Mouse (Mus musculus) T-helper 17 cell (primary cell): ENCODE data around the gene Spaca9.

Source experiments
- in situ Hi-C, 2 experiments: fragments of 300-600 bp; cut with MboI, MseI; formaldehyde crosslinking; loops; 1 replicate in 1 of 2; 2 replicates in 1 of 2; pipeline ENCODE4 v1.15.1; 2025; ENCODE audit warnings: high pct_unique_total_duplicates in 2 of 2

The Spaca9 gene

DNA sequence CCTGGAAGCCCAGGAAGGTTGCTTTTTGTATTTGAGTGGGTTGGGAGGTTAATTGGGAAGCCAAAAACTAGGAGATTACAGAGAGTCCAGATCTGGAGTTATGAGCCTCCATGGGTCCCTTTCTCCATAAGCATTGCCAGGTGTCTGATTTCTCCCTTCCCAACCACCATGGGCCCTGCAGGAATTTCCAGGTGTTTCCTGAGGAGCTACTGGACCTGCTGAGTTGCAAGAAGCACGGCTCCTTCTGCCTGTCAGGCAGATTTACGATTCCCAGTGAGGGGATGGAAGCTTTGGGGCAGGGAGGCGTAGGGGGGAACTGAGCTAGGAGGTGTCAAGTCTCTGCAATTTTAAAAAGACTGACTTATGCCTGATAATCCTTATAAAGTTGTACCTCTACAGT, 33.7 kb downstream of the Spaca9 start:
- in situ Hi-C loops = no loop called here

DNA sequence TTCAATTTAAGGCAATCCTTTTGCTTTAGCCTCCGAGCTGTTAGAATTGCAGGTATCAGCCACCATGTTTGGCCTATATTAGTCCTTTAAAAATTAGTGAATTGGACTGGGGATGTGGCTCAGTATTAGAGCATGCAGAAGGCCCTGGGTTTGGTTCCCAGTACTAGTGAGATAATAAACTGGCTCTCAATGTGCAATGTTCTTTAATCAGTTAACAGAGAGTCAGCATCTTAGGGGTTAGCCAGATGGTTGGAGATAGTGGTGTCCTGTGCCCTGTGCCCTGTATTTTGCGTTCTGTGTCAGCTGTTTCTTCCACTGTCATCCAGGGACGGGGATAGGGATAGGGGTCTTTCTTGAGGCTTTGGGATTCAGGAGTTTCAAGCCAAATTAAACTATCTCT, 36.6 kb downstream of the Spaca9 start:
- in situ Hi-C loops = no loop called here

DNA sequence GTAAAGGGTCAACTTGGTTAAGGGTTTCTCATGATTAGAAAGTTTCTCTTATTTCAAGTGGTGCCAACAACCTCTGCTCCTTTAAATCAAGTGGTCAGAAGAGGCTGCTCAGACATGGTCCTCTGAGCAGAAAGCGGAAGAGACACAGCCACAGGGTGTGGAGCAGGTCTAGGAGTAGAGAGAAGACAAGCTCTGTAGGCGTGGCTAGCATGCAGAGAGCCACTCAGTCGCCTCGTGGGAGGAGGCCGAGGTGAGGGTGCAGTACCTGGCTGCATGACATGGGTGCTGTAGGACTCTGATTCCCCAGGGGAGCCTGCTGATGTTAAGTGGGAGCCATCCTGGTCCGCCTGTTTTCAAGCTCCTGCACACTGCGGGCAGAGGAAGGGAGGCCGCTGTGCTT, 43.3 kb downstream of the Spaca9 start:
- in situ Hi-C loops = no loop called here

DNA sequence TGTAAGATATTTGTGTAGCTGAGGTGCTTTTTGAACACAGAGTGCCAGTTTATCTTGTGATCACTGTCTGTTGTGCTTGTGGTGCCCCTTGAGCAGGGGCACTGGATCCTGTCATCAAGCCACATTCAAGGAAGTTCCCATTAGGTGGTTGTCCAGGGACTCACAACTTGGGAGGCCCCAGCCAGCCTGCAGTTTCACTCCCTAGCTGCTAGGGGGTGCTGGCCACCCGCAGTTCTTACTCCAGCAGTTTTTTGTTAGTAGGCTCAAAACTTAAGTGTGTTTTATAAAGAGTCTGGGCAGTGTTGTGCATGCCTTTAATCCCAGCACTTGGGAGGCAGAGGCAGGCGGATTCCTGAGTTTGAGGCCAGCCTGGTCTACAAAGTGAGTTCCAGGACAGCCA, 45.2 kb downstream of the Spaca9 start:
- in situ Hi-C loops = no loop called here

DNA sequence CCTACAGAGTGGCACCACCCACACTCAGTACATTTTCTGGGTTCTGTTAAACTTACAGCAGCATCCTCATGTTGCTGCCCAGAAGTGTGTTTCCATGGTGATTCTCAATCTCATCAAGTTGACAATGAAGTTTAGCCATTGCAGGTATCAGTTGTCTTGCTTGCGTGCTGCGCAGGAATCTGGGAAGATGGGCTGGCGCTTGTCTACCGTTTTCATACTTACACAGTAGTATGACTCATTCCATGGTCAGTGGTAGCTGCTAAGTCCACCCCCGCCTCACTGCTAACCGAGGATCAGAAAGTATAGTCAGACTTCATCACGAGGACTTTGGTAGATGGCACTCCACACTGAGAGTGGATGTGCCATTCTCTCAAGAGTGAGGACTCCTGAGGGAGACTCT, 46.2 kb downstream of the Spaca9 start:
- in situ Hi-C loops = no loop called here

DNA sequence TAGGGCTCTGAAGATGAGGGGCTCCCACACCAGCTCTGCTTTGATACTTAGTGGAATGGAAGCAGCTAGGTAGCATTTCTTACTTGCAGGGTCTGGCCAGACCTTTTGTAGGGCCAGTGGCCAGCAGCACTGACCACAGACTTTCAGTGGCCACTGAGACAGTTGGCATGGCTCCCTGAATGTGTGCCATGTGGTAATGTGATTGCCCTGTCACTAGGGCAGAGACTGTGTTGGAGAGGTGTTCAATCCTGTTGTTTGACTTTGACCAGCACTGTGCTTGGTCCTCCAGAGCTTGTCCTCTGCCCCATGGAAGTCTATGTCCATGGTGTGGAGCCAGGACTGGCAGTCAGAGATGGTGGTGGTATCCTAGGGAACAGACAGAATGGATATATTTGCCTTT, 49.0 kb downstream of the Spaca9 start:
- in situ Hi-C loops = no loop called here

DNA sequence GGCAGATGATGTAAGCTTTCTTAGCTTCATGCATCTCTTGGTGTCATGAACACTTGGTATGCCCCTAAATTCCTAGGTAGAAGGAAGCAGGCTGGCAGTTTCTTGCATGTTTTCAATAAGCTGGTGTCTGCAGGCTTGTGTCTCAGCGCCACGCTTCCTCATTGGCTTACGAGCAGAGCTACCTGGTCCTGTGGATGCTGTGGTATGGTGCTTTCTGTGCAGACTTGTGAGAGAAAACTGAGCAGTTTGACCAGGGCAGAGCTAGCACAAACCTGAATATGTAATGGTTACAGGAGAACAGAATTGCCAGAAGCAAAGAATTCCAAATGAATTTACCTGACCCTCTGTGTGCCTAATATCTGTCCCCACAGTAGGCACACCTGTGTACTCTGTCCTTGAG, 56.4 kb downstream of the Spaca9 start:
- in situ Hi-C loops = loop anchor here in 1 of 2 experiments (5.0 kb wide), 1 partner anchor 49 kb away; no protein-coding TSS in a partner anchor
